Mouse (Mus musculus): ENCODE measurements around the gene Pgs1. TPM values are rescaled to one million over a fixed set of nuclear protein-coding genes. Genes with fewer than 3 reads are reported as not detected.

Pgs1 gene
- total and polyA plus RNA-seq, 3 experiments: 38.1 to 60.5 (median 50.8) TPM

DNA sequence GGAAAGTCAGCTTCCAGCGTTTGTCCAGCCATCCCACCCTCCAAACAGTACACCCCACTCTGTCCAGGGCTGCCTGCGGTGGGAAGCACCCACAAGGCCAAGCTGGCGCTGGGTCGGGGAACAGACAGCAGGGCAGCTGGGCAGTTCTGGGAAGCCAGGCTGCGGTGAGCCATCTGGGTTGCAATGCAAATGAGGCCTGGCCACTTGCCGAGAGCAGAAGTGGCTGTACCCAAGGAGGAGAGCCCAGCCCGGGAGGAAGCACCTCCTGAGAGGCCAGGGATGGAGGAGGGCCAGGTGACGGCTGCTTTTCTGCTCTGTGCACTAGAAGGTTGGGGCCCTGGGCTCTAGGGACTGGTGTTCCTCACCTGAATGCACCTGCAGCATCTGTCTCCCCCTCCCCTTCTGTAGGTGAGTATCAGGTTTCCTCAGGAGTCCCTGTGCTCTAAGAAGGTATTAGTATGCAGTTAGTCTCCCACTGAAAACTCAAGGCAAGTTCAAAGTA lies 10.0 kb upstream of the Pgs1 start (continued):
- TF ChIP-seq IRF4 (IDR thresholded peaks at IDR 0.05; ENCODE audit: low read depth, low read length): peak; percentile 83; the same call in 1 of the 2 replicates
- TF ChIP-seq MAX (IDR thresholded peaks at IDR 0.05; ENCODE audit: low read length): peak; percentile 70; the same call in 1 of the 2 replicates
- 0 out of 2 replicates have a peak, but pooled peaks have one; percentile 42 for TF ChIP-seq HCFC1 (IDR thresholded peaks at IDR 0.05; ENCODE audit: low read depth, low read length)
- TF ChIP-seq MXI1 (IDR thresholded peaks at IDR 0.05; ENCODE audit: low read depth, low read length): peak; percentile 67; the same call in 1 of the 2 replicates
- 0 out of 2 replicates have a peak, but pooled peaks have one; percentile 32 for TF ChIP-seq ELF1 (IDR thresholded peaks at IDR 0.05; ENCODE audit: low read depth, low read length)
- peak; percentile 95 for TF ChIP-seq RCOR1 (conservative IDR thresholded peaks at IDR 0.05; ENCODE audit: low read depth, low read length)

DNA sequence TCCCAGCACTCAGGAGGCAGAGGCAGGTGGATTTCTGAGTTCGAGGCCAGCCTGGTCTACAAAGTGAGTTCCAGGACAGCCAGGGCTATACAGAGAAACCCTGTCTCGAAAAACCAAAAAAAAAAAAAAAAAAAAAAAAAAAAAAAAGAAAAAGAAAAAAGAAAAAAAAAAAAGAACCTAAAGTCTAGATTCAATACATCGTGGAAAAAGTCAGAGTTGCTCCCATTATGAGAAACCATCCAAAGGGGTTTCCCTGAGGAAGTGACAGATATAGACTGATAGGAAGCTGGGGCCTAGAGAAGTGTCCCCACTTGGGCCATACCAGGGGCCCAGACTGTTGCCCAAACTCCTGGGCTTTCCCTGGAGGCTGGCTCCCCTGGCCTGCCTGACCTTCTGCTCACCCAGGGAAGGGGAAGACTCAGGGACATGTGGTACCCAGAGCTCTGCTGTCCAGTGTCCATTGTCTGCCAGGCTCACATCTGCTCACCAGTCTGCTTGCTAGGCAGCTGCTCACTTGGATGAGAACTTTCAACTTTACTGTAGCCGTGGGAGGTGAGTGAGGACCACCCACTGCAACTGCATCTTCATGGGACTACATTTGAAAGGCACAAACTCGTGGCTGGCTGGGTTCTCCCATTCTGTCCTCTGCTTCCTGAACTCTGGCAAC lies 8.3 kb upstream of the Pgs1 start:
- no peak overlapping the region for H3K4me2 ChIP-seq (ENCODE audit: insufficient read depth, low read depth, poor library complexity, severe bottlenecking)
- H3K79me2 ChIP-seq (replicated peaks; ENCODE audit: control insufficient read depth, extremely low read depth, insufficient read depth, poor library complexity, severe bottlenecking): no peaks in the 10 kb centered on the region
- no peak overlapping the region for H3K4me3 ChIP-seq (replicated peaks in 1 of 3; ENCODE audit: low read depth in 2 of 3, low read length in 2 of 3, poor library complexity in 1 of 3)
- H3K9ac ChIP-seq (ENCODE audit: insufficient read depth, low read depth): no peak overlapping the region
- H3K36me3 ChIP-seq (replicated peaks in 1 of 2; ENCODE audit: control insufficient read depth in 1 of 2, insufficient read depth in 1 of 2, low read length in 1 of 2): no peaks in the 10 kb centered on the region
- in situ Hi-C loops (cut with MboI; ENCODE audit: low pct_ligation_motif_present, low pct_unique_long_range_greater_than_20kb, low sequenced_read_pairs): no loop called here
- DNase-seq (ENCODE audit: extremely low read depth): no peak
- dilution Hi-C loops (cut with MboI; ENCODE audit: extremely low pct_ligation_motif_present, extremely low pct_unique_long_range_greater_than_20kb, low sequenced_read_pairs): no loop called here
- no peak overlapping the region for H3K27ac ChIP-seq (ENCODE audit: insufficient read depth, low read depth)
- TF ChIP-seq POLR2A (IDR thresholded peaks at IDR 0.05; ENCODE audit: low read depth, low read length): no peak
- no peak for TF ChIP-seq JUN (IDR thresholded peaks at IDR 0.05; ENCODE audit: insufficient read depth, low read depth, low read length)
- no peak for TF ChIP-seq ETS1 (conservative IDR thresholded peaks at IDR 0.05; ENCODE audit: low read depth, low read length)
- TF ChIP-seq ZNF384 (IDR thresholded peaks at IDR 0.05; ENCODE audit: low read depth, low read length): peak; percentile 81
- TF ChIP-seq KAT2A (IDR thresholded peaks at IDR 0.05; ENCODE audit: insufficient replicate concordance, low read length): no peak
- TF ChIP-seq MAFK (IDR thresholded peaks at IDR 0.05; ENCODE audit: insufficient replicate concordance, low read length): no peak
- TF ChIP-seq MAZ (IDR thresholded peaks at IDR 0.05; ENCODE audit: low read depth, low read length): no peak
- peaks cover 28 to 48% of the 10 kb centered on the region in 2 experiments for H3K4me1 ChIP-seq (ENCODE audit: control insufficient read depth in 1 of 2, insufficient read depth in 2 of 2)
- H3K9me3 ChIP-seq (replicated peaks; ENCODE audit: low read length): peaks cover 6% of the 10 kb centered on the region
- peaks cover 62% of the 10 kb centered on the region for H3K27me3 ChIP-seq (replicated peaks)

DNA sequence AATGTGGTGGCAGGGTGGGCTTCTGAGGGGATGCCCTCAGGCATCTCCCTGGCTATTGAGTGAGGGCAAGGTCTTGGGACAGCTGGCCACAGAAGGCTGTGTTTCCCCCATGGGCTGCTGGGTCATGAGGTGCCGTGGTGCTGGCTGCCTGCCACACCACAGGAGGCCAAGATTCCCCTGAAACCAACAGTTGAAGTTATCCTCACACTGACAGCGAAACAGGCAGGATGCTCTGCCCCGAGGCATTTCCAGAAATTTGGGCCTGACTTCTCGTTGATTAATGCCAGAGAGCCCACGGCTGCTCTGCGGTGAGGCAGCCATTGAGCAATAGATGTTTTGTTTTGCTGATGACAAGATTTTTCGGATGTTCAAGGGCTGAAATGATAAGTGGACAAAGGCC lies 6.7 kb upstream of the Pgs1 start:
- Histone ChIP-seq H3K4me3 (replicated peaks in 1 of 3; ENCODE audit: low read depth in 2 of 3, low read length in 2 of 3, poor library complexity in 1 of 3) (no peak overlapping the region), H3K4me2 (ENCODE audit: insufficient read depth, low read depth, poor library complexity, severe bottlenecking) (no peak overlapping the region), H3K27ac (ENCODE audit: insufficient read depth, low read depth) (no peak overlapping the region), H3K9ac (ENCODE audit: insufficient read depth, low read depth) (no peak overlapping the region), H3K9me3 (replicated peaks; ENCODE audit: low read length) (peaks cover 6% of the 10 kb centered on the region), H3K4me1 (ENCODE audit: control insufficient read depth in 1 of 2, insufficient read depth in 2 of 2) (peaks cover 28 to 38% of the 10 kb centered on the region in 2 experiments), H3K79me2 (replicated peaks; ENCODE audit: control insufficient read depth, extremely low read depth, insufficient read depth, poor library complexity, severe bottlenecking) (no peaks in the 10 kb centered on the region), H3K27me3 (replicated peaks) (peaks cover 59% of the 10 kb centered on the region), H3K36me3 (replicated peaks in 1 of 2; ENCODE audit: control insufficient read depth in 1 of 2, insufficient read depth in 1 of 2, low read length in 1 of 2) (no peaks in the 10 kb centered on the region)
- no peak for DNase-seq (ENCODE audit: extremely low read depth)
- in situ Hi-C loops (cut with MboI; ENCODE audit: low pct_ligation_motif_present, low pct_unique_long_range_greater_than_20kb, low sequenced_read_pairs) (no loop called here), dilution Hi-C loops (cut with MboI; ENCODE audit: extremely low pct_ligation_motif_present, extremely low pct_unique_long_range_greater_than_20kb, low sequenced_read_pairs) (no loop called here)
- TF ChIP-seq MXI1 (IDR thresholded peaks at IDR 0.05; ENCODE audit: low read depth, low read length): no peak
- no peak for TF ChIP-seq MEF2A (IDR thresholded peaks at IDR 0.05; ENCODE audit: borderline replicate concordance, low read depth, low read length)
- no peak for TF ChIP-seq RAD21 (IDR thresholded peaks at IDR 0.05; ENCODE audit: low read depth, low read length)
- no peak for TF ChIP-seq ETS1 (conservative IDR thresholded peaks at IDR 0.05; ENCODE audit: low read depth, low read length)
- no peak for TF ChIP-seq ZKSCAN1 (IDR thresholded peaks at IDR 0.05; ENCODE audit: borderline replicate concordance, low read depth, low read length)
- no peak for TF ChIP-seq E2F4 (IDR thresholded peaks at IDR 0.05; ENCODE audit: insufficient replicate concordance, low read depth, low read length)
- no peak for TF ChIP-seq ZMIZ1 (IDR thresholded peaks at IDR 0.05; ENCODE audit: low read depth, low read length)
- TF ChIP-seq USF2 (conservative IDR thresholded peaks at IDR 0.05; ENCODE audit: low read depth, low read length): no peak
- no peak for TF ChIP-seq BHLHE40 (IDR thresholded peaks at IDR 0.05; ENCODE audit: low read depth, low read length)
- TF ChIP-seq JUN (IDR thresholded peaks at IDR 0.05; ENCODE audit: insufficient read depth, low read depth, low read length): no peak
- TF ChIP-seq GABPA (IDR thresholded peaks at IDR 0.05; ENCODE audit: insufficient replicate concordance, low read depth, low read length): no peak
- TF ChIP-seq TCF12 (IDR thresholded peaks at IDR 0.05; ENCODE audit: low read depth, low read length): no peak
- TF ChIP-seq SIN3A (IDR thresholded peaks at IDR 0.05; ENCODE audit: low read length): no peak
- TF ChIP-seq CTCF (conservative IDR thresholded peaks at IDR 0.05 in 1 of 2, IDR thresholded peaks at IDR 0.05 in 1 of 2; ENCODE audit: low read depth in 2 of 2, low read length in 2 of 2): no peak
- TF ChIP-seq NRF1 (IDR thresholded peaks at IDR 0.05; ENCODE audit: low read depth, low read length): no peak
- no peak for TF ChIP-seq IRF4 (IDR thresholded peaks at IDR 0.05; ENCODE audit: low read depth, low read length)
- no peak for TF ChIP-seq MAX (IDR thresholded peaks at IDR 0.05; ENCODE audit: low read length)
- no peak for TF ChIP-seq ZNF384 (IDR thresholded peaks at IDR 0.05; ENCODE audit: low read depth, low read length)
- TF ChIP-seq RCOR1 (conservative IDR thresholded peaks at IDR 0.05; ENCODE audit: low read depth, low read length): no peak
